Mouse (Mus musculus): ENCODE data around the gene Cog6.
"Not testable (repeated sequence)": the region's sequence is repeated elsewhere in the genome, so short reads cannot be mapped to it uniquely, and the experiment has no call there.

The Cog6 gene

DNA sequence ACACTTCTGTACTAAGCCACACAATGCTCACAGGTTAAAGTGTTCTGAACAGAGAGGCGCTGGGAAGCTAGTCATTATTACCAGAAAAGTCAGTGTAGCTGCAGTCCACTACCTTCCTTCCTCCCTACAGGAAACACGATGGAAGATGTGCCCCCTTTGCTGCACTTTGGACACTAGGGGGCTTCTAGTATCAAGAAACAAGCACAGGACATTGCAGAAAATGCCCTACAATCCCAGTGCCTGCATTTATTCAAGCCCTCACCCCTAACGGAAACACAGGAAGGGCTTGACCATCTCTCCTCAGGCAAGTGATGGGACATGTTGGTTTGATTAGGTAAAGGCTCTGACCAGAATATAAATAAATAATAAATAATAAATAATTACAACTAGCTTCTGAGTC, 16.4 kb upstream of the Cog6 start:
- no peak for DNase-seq (ENCODE audit: extremely low spot score, low read depth, low spot score)

DNA sequence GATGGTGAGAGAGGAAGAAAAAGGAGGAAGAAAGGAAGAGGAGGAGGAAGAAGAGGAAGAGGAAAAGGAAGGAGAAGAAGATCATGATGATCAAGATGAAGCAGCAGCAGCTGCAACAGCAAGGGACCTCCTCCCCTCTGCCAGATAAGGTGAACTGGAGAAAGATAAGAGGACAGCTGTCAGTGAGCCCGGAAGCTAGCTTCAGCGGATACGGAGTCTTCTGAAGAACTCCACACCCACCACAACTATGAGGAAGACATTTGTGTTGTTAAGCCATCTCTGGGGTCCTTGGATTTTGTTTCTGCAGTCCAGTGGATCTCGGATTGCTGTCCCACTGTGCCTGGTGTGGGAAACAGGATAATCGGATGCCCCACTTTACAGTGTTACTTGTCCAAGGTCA, 15.4 kb upstream of the Cog6 start:
- DNase-seq (ENCODE audit: extremely low spot score, low read depth, low spot score): no peak

DNA sequence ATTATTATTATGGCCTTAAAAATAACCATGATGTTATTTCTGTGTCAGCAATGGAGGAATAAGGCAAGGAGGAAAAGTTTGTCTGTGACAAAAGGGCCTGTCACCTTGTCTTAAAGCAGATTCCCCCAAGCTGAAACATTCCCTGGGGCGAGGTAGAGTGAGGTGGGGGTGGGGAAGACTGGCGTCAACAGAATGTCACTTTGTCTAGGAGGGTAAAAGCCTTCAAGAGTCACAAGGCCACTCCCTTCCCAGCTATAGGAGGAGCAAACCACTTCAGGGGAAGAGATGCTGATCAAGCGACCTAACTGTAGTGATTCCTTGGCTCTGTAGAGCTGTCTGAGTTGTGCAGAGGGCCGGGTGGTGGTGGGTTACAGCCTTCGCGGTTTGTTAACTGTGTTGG, 14.5 kb upstream of the Cog6 start:
- no peak for DNase-seq (ENCODE audit: extremely low spot score, low read depth, low spot score)

DNA sequence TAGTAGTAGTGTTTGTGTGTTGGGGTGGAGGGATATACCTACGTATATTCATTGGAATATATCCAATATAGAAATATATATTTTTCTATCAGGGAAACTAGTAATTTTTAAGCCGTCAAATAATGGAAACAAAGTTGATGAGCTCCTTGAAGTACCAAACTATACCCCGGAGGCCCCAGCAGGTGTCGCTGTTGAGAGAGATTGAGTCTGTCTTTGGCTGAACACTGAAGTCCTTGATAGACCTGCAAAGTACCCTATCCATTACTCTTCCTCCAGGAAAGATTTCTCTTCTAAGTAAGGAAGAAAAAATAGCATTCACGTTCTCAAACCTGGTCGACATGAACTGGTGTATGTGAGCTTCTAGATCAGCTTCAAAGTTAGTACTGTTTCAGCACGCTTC, 12.0 kb upstream of the Cog6 start:
- DNase-seq (ENCODE audit: extremely low spot score, low read depth, low spot score): no peak

DNA sequence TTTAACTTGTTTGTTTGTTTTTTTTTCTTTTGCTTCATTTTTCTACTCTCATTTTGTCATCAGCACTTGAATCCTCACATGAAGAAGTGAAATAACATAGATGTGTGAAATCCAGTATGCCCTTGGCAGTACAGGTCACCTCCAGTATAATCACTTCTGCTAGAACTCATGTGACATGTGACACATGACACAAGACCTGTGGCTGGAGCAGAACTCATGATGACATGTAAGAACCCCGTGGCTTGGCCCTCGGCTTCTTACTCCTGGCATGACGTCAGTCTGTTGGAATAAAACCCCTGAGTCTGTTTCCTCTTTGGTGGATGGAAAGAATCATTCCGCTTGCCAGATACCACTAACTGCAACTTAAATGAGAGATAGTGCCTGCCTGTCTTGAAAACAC, 10.3 kb upstream of the Cog6 start:
- no peak for DNase-seq (ENCODE audit: extremely low spot score, low read depth, low spot score)

DNA sequence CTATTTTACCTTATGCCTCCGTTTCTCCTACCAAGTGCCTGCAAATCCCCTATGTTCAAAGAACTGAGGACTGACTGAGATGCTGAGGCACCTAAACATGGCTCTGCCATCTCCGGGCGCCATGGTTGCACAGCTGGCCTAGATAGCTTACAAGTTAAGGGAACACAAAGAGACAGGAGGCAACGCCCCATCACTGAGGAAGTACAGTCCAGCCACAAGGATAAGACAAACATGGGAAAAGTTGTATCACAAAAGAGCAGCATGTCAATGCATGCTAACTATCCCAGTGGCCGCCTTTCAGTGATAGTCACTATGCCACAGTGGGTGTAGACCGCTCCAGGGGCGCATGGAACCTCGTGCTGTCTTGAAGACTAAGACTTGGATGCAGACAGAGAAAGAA, 9.6 kb downstream of the Cog6 start:
- DNase-seq (ENCODE audit: extremely low spot score, low read depth, low spot score): no peak

DNA sequence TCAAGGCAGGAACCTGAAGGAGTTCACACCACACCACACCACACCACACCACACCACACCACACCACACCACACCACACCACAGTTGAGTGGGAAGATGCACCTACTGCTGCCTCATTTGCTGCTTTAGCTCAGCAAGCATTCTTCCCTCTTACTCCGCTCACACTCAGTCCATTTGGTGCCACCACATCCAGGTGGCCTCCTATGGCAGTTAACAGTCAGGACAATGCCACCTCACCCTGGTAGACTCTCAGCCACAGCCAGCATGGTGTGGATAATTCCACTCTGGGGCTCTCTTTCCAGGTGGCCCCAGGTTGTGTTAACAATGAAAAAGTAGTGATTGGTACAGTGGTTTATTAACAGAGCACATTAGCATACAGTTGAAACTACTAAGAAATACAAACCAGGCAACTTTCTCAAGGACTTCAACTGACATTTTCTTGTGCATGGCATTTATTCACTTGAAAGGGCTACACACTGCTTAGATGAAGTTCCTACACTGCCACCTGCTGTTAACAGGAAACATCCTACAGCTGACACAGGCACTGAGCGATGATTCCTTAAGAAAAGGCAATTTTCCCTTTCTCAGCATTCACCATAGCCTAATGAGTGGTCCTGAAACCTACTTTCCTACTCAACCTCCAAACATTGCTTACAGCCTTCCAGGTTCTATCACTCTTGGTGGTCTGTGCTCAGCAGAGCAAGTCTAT, 12.5 kb downstream of the Cog6 start:
- no peak for DNase-seq (ENCODE audit: extremely low spot score, low read depth, low spot score)

DNA sequence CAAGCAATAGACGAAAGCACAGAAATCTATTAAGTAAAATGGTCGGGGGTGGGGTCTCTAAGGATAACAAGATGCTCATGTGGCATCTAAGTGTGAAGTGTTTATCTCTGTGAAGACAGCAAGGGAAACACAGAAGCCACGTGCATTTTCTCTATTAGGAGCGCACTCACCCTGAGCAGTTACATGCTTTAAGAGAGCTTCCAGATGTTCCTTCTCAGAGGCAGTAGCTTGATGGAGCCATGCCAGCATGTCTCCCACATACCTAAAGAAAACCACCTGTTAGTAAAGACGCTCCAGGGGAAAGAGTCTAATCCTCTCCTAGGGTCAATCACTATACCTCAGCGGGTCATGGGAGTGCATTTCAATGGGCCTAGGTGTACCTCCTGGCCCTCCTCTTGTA, 15.0 kb downstream of the Cog6 start:
- DNase-seq (ENCODE audit: extremely low spot score, low read depth, low spot score): no peak

DNA sequence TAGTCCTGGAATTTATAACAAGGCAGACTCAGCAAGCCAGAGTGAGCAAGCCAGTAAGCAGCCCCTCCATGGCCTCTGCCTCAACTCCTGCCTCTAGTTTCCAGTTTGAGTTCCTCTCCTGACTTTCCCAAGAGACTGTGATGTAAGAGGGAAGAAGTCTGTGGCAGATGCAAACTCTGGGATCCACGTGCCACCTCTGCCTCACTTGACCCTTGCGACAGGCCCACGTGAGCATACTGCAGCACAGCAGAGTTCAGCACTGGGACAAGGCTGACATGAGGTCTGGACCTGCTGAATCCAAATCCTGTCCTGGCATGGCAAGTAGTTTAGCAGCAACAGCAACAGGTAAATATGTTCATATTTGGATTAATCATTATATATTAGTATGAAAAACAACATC, 17.0 kb downstream of the Cog6 start:
- no peak for DNase-seq (ENCODE audit: extremely low spot score, low read depth, low spot score)

DNA sequence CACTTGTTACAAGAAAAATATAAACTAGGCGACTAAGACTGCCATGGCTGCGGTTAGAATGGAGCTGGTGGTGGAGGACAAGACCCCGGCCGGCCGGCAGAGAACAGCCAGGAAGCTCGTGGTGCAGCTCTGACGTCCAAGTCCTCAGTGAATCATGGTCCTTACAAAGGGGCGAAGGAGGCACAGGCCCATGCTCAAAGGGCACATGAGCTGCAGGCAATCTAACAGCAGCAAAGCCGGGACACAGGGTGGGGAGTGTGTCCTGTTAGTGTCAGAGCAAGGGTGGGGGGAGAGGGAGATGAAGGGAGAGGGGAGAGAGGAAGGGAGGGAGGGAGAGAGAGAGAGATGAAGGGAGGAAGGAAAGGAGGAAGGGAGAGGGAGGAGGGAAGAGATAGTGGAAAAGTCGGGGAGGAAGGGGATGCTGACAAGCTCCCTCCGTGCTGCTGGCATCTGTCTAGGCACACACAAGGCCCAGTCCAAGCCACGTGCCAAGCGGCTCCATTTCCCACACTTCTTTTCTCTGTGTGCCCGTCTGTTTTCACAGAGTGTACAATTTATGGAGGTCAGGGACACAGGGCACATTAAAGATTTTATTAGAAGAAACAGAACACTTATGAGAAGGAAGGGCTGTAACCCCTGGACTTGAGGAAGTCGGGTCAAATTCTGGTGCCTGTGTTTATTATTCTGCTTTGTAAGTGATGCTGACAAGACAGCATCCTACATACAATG, 17.9 kb downstream of the Cog6 start:
- no peak for DNase-seq (ENCODE audit: extremely low spot score, low read depth, low spot score)

DNA sequence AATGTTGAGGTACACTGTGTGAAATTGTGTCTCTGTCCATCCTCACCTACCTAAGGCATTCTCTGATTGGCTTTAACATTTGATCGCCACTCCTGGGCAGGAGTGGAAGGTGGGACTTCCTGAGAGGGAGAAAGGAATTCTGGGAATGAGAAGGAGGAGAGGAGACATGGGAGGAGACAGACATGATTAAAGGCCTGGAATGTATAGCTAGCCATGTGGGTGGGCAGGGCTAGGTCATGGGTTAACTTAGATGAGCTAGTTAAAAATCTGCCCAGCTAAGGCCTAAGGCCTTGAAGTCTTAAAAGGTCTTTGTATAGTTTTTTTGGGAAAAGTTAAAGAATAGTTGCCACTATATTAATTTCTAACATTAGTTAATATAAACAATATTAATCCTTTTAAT, 19.7 kb downstream of the Cog6 start:
- no peak for DNase-seq (ENCODE audit: extremely low spot score, low read depth, low spot score)

DNA sequence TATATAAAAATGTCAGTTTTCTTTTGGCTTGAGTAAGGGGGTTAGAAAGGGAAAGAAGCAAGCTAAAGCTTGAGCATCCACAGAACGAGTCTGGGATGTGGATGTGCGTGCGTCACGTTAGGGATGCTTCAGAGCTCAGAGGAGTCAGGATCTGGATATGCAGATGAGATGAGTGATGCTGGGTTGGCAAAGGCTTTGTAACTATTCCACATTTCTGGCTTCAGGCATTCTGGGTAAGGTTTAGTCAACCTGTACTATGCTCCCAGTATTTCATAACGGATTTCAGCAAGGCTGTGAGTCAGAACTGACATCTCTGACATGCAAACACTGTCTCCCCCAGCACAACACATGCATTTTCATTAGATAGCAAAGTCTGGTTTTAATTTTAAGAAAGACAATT, 20.4 kb downstream of the Cog6 start:
- no peak for DNase-seq (ENCODE audit: extremely low spot score, low read depth, low spot score)

DNA sequence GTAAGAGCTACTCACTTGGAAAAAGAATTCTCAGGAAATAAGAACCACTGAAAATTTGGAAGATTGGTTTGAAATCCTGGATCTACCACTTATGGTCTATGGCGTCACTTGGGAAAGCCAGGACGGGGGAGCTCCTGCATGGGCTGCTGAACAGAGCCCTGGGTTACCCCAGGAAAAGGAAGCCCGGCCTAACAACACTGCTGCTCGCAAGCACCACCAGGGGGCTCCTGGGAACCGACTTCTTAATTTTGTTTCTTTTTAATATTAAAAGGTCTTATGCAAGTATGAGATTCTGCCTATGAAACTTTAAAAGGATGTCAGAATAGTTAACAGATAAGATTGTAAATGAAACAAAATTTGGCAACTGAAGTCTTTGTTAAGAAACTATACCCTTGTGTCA, 22.4 kb downstream of the Cog6 start:
- no peak for DNase-seq (ENCODE audit: extremely low spot score, low read depth, low spot score)

DNA sequence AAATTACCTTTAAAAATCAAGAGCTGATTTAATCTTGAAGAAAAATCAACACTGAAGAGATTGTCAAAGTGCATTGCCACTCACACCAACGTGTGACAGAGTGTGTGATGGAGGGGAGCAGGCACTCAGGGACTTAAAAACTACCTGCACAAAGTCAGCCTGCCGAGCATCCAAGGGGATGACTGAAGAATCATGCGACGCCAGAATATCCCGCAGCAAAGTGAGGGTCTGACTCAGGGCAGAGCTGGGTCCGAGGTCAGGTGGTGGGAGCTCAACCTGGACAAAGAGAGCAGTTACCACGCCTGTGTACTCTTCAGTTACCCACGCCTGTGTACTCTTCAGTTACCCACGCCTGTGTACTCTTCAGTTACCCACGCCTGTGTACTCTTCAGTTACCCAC, 23.7 kb downstream of the Cog6 start:
- DNase-seq (ENCODE audit: extremely low spot score, low read depth, low spot score): no peak

DNA sequence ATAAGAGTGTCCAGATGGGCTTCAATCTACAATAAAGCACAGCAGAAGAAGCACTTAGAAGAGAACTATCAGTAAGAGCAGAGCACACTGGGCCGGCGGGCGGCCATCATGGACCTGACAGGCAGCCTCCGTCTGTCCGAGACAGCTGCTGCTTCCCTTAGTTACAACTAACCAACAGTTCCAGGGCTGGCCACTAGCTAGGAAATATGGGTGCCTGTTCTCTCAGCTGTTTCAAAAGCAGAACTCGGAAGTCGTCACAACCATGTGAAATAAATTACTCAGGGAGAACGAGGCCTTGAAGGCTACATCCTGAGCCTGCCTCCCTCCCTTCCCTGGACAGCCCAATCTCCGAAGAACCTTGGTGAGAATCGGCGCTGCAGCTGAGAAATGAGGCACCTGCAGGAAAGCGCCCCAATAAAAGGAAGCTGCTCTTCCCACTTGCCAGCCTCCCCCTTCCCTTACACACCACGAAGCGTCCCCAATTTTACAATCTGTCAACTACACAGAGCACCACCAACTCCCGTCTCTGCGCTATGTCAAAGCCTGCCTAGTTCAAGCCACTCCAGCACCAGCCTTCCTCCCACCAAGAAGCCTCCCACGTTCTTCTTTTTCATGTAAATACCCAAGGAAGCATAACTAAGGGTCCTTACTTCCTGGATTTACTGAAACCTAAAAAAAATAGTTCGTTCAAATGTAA, 26.8 kb downstream of the Cog6 start:
- DNase-seq (ENCODE audit: extremely low spot score, low read depth, low spot score): no peak

DNA sequence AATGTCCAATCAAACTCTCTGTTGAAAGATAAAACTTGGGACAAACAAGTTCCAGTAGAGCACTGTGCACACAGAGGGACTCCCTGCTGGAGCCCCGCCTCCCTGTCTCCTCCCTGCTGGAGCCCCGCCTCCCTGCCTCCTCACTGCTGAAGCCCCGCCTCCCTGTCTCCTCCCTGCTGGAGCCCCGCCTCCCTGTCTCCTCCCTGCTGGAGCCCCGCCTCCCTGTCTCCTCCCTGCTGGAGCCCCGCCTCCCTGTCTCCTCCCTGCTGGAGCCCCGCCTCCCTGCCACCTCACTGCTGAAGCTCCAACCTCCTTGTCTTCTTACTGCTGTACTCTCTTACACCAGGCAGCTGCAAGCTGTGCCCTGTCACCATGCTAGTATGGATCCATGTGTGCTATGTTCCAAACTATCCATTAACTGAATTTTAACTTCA, 31.5 kb downstream of the Cog6 start:
- DNase-seq (ENCODE audit: extremely low spot score, low read depth, low spot score): not testable (repeated sequence)

DNA sequence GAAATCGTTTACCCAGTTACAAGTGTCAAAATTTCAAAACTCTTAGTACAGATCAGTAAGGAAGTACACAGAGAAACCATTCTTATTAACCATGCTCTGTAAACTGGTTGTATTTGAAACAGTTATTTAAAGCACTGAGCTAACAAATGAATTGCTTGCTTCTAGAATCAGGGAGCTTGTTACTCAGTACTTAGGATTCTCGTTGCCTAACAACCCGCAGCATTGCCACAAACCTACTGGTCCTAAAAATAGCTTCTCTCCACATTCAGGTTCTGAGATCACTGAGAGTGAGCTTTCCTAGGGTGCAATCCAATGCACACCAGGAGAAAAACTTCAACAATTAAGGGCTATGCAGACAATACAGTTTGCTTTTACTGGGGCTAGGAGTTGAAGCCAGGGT, 33.3 kb downstream of the Cog6 start:
- no peak for DNase-seq (ENCODE audit: extremely low spot score, low read depth, low spot score)

DNA sequence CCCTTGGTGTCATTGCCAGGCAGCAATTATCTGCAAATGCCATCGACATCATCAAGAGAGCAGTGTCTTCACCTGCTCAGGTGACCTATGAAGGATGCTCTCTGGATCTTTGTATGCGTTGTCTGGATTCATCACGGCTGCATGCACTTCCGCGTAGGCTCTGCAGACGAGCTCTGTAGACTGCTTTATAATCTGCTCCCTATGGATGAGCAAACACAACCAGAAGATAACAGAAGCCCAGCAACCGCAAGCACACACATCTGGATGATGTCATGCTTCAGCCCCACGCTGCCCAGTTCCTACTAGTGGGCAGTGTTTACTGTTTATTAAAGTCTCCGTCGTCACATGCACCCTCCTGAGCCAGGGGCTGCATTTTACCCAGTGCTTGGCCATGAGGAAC, 34.0 kb downstream of the Cog6 start:
- DNase-seq (ENCODE audit: extremely low spot score, low read depth, low spot score): no peak

DNA sequence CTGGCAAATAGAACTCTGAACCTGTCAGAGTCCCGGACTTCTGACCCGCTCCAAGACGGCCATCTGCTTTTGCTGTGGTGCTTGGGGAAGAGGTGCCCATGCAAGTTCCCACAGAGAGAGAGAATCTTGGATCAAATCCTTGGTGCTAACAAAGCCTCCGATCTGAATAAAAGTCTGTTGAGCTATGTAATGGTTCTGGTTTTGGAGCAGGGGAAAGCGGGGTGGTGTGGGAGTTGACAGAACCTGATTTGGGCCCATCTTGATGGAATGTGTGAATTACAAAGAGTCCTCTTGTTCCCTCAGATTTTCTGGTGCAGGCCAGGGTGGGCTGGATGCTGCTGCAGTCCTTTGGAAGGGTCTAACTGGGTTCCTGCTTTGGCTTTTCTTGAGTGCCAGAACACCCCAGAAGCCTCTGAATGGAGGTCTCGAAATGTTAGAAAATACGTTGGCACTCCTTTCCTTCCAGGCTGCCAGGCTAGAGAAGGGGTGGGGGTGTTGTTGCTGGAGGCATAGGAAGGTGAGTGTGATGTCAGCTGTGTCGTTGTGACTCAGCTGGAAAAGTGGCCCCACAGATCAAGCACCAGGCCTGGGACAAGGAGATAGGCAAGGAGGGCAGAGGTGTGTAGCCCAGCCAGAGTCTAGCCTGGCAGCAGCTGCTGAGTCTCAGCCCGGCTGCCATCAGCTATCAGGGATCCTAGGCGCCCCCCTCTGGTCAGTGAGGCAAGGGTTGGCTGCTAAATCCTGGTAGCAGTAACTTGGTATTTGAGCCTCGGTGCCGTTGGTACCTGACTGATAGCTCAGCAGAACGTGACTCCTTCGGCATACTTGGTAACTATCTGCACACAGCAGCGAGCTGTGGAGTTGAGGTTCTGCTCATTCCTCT, 42.1 kb downstream of the Cog6 start:
- DNase-seq (ENCODE audit: extremely low spot score, low read depth, low spot score): no peak

DNA sequence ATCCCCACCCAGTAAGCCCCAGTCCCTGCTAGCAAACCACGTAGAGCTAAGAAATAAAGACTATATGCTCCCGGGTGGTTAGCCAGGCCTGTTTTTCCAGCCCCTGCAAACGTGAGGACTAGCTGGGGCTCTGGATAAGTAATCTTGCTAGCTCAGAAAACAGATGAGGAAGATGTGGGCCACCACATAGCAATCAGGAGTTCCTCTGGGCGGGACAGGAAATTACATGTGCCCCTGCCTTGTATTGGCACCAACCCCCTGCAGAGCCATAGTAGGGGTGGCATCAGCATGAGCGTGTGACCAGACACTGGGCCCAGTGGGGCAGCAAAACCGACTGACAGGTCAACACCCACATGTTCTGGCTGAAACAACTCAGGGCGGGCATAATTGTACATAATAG, 44.1 kb downstream of the Cog6 start:
- no peak for DNase-seq (ENCODE audit: extremely low spot score, low read depth, low spot score)

DNA sequence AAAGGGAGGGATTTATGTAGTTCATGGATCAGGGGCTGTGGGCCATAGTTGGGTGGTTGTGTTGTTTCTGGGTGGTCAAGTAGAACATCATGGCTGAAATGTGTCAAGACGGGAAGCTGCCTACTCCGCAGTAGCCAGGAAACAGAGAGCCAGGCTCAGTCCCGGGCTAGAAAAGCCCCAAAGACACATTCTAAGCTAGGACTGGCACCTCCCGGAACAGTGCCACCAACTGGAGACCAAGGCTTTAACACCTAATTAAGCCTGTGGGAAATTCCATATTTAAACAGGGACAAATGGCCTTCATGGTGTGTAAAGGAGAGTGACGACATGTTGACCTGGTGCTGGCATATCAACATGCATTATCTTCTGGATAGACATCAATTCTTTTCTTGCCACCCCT, 50.0 kb downstream of the Cog6 start:
- no peak for DNase-seq (ENCODE audit: extremely low spot score, low read depth, low spot score)
